Mouse (Mus musculus) c-Kit-negative CD71-positive TER-119-positive erythroid progenitor cells, embryonic 14.5 days (primary cell): ENCODE data around the gene Trcg1.

ENCODE experiments used
- DNase-seq: peaks from one replicate; pipeline ENCODE4 v3.0.0-alpha.2; 2013; ENCODE audit warnings: low read depth, low spot score

Gene Trcg1

GRCm38 (mm10) chr9:57261913-57262794, 25.8 kb downstream of the Trcg1 start, which contains the start of gene 1700017B05Rik:
Gene 1700017B05Rik (minus strand): TSS chr9:57262612.
- peak; percentile 62 for DNase-seq

DNA sequence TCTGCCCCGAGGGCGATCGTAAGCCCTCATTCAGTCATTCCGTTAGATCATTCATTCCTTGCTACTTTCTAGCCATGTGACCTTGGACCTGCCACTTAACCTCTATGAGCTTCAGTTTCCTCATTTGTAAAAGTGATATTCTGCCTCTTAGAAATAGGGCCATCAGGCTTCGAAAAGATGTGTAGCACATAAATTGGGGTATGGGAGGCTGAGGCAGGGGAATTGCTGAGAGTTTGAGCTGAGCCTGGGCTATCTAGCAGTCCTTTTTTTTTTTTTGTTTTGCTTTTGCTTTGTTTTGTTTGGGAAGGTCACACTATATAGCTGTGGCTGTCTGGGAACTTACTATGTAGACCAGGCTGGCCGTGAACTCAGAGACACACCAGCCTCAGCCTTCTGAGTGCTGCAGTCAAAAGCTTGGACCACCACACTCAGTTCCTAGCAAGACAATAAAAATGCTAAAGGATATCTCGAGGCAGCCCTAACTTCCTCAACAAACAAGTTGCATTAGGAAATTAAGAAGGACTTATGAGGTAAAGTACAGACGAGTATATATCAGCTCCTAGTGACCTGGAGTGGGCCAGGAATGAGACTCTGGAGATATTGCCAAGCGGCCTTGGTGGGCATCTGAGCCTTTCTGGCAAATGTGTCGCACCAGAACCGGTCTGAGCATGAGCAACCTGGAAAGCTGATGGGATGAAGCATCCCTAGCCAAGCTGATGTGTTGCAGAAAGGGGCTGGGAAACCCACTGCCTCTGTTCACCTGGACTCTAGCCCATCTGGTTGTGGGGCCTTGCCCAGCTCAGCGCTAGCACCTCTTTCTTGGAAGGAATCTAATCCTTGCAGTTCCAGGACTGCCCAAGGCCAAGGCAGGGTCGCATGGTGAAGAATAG, 26.7 kb downstream of the Trcg1 start:
- DNase-seq, result no peak

- no peak for DNase-seq
These were observed 28.8 kb downstream of the Trcg1 start for GRCm38 (mm10) chr9:57265125-57265524.

DNA sequence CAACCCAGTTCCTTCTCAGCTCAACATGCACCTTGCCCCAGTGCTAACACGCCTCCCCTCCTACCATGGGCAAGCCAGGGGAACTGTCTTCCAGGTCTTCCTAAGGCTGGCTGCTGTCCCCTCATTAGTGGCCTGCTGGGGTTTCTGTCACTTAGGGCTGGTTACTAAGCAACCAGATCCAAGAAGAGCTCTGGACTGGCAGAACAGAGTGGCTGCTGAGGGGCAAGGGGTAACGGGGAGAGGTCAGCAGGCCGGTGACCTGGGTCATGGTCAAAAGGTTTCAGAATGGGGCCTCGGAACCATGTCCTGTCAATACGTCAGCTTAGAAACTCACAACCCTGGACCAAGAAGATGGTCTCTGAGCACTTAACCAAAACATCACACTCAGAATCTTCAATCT, 31.1 kb downstream of the Trcg1 start:
- no peak for DNase-seq

DNA sequence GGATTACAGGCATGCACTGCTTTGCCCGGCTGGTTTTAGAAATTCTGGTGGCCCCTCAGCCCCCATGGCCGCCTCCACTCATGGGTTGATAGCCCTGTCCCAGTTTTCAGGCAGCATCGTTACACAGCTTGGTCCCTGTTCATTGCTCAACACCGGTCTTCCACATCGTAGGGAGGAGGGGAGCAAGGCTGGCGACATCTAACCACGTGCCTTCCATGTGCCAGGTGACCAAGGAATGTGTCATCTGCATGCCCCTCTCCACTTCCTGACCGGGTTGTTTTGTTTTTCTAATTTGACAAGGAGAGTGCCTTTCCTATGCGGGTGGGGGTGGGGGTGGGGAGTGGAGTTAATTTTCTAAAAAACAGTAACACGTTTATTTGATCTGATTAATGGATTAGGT, 31.7 kb downstream of the Trcg1 start:
- no peak for DNase-seq

- no peak for DNase-seq
These were observed 32.2 kb downstream of the Trcg1 start for GRCm38 (mm10) chr9:57268575-57268974.

DNA sequence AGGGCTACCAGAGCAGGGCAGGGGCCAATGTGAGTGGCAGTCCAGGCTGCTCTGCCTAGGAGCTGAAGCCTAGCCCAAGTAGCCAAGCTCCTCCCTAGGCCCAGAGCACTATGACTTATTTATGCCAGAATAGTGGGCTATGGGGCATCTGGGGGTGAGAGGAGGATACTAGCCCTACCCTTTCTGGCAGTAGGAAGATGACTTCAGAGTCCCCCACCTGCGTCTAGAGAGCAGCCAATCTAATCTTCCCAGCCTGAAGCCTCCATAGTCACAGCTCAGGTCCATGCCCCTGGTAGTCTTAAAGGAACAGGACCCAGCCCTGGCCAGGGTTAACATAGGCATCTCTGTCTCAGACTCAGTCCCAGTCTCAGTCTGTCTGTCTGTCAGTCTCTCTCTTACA, 33.0 kb downstream of the Trcg1 start:
- DNase-seq, result no peak

GRCm38 (mm10) chr9:57270399-57270798, 34.0 kb downstream of the Trcg1 start:
- DNase-seq, result no peak

DNA sequence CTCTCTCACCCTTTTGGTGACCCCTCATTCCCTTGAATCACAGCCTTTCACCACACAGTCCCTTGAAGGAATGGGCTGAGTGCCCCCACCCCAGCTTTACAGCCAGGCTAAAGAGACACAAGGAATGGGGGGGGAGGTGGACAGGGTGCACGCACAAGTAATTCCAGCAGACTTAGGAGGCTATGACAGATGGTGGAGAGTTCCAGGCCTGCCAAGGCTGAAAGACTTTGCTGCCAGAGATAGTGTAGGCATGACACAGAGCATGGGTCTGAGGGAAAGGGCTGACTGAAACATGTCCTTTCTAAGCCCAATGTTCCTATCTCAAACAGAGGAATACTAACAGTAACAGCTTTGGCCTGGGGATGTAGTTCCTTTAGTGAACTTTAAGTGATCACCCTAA, 34.7 kb downstream of the Trcg1 start:
- no peak for DNase-seq

DNA sequence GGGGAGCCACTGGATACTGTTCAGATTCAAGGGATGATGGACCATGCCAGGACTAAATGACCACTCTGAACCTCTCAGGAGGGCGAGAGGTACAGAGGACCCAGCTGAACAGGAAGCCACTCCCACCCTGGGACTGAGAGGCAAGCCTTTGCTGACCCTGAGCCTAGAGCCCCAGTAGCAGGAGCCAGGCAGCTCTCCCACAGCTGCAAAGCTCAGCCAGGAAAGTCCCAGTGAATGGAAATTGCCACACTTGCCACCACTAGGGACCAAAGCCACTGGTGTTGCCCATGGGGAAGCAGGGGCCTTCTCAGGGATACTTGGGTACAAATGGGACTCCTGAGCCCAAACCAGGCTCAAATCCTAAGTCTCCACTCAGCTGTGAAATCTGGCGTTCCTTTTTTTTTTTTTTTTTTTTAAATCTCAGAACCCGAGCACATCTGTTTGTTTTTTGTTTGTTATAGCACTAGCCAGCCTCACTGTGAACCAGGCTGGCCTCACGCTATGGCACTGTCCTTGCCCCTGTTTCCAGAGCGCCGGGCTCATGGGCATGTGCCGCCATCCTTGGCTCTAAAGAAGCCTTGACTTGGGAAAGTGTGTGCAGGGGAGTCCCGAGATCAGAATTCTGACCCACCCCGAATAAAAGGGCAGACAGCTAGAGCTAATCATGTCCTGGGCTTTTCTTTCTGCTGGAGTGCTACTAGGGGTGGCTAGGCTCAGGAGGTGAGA, 35.6 kb downstream of the Trcg1 start:
- no peak for DNase-seq

DNA sequence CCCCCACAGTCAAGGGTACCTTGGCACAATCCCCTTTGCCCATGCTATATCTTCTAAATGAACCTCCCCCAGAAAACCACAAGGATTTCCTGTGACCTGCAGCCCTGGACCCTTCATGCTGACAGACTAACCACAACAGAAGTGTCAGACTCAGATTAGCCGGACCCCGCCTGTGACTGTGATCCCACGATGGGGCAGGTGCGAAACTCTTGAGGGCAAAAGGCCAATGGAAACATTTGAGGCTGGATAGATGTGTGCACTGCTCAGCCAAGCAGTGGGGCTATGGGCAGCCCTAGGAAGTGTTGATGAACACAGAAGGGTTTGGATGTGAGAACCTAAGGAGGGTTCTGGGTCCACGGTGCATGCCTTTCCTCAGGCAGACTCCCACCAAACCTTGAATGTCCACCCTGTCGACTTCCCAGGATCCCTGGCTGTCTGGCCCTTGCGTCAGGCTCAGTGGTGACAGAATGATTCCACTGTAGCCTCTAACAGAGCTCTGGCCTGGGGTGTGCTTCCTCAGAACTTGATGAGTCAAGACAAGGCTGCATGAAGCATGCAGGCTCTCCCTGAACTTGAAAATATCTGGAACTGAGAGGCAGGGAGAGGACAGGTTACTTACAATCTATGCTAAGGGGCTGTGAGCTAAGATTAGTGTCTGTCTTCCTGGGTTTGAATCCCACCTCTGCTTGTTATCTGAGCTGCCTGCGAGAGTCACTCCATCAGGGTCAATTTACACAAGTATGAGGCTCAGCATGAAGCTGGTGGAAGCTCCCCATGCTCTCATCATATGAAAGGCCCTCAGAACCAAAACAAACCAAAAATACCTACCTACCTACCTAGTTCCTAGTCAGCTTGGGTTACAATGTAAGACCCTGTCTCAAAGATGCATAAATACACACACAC, 36.8 kb downstream of the Trcg1 start:
- no peak for DNase-seq

DNA sequence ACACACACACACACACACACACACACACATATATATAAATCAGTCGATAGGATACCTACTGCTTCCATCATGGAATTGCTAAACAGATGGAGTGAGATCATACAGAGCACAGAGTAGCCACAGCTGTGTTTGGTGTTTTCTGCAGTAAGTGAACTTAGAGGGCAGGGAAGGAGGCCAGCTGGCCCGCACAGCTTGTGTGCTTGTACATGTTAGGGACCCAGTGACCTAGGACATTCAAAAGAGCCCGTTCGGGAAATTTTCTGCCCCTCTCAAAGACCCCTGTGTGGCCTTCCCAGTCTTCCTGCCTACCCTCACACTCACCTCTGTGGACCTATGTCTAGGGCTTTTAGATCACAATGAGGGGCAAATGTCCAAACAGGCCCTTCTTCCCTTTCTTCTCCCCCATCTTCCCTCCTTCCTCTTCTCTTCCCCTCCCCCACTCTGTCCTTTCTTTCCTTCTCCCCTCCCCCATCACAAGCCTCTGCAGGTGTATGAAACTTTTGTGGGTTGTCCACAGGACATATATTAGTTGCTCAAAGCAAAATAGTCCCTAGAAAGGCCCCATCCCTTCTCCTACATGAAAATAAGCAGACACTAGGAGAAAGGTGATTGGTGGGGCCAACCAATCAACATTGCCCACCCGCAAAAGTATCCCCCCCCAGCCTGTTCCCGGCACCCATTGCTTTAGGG, 37.6 kb downstream of the Trcg1 start:
- no peak for DNase-seq

DNA sequence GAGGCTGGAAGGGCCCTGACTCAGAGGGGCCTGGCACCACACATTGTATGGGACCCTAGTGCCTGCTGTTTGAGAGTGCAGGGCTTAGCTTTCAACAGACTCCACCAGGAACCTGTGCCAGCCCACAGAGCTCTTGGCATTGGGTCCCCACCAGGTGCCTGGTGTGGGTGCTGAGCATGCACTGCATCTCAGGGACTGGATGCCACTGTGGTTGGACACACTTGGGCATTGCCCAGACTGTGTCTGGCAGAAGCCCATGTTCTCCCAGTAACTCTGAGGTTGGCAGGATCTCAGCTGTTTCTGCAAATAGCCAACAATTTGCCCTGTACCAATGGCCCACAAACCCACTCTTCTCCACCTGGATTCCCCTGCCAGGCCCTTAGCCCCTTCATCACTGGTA, 40.0 kb downstream of the Trcg1 start:
- no peak for DNase-seq

DNA sequence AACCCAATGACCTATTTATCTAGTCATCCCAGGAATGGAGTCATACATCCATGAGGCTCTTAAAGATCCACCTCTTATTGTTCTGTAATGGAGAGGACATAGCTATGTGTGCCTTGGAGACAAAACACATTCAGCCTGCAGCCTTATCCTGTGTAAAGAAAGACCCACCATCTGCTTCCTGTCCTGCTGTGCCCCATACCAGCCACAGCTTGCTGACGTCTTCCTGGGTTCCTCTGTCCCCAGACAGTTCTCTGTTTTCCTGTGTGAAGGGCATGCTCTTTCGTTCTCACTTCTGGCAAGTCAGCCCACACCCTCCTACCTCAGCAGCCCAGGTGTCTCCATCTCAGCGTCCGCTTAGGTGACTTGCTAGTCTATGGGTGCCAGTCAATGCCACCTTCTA, 41.9 kb downstream of the Trcg1 start:
- no peak for DNase-seq

DNA sequence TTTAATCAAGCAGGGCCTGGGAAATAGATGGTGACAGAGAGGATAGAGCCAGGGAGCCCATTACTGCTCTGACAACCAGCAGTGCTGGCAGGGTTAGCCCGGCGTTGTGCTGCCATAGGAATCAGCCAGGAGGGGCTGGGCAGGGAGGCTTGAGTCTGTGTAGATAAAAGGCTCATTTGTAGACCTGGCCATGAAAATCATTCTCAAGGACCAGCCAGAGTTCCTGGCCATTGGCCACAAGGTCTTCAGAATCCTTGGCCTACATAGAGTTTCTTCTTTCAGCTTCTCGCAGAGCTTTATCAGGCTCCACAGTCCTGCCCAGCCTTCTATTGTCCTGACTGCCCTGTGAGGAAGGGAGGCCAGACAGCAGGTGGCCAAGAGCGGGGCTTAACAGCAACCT, 43.1 kb downstream of the Trcg1 start:
- DNase-seq, result no peak

- DNase-seq, result no peak
These were observed 45.2 kb downstream of the Trcg1 start for GRCm38 (mm10) chr9:57281549-57281948.

DNA sequence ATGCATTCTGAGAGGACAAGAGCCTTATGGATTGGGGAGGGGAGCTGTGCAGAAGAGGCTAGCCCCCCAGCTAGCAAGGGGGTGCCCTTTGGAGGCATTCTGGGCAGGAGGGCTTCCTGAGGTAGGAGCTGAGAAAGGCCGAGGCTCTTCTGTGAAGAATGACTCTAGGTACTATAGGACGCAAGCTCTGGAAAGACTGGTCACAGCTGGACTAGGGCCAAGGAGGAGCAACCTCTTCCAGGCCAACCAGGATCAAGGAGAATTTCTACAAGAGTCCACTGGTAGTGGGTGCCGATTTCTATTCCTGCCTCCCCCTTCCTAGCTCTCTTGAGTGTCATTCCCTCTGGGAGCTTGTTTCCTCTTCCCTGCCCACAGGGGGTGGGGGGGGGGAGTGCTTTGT, 46.3 kb downstream of the Trcg1 start:
- DNase-seq, result no peak

DNA sequence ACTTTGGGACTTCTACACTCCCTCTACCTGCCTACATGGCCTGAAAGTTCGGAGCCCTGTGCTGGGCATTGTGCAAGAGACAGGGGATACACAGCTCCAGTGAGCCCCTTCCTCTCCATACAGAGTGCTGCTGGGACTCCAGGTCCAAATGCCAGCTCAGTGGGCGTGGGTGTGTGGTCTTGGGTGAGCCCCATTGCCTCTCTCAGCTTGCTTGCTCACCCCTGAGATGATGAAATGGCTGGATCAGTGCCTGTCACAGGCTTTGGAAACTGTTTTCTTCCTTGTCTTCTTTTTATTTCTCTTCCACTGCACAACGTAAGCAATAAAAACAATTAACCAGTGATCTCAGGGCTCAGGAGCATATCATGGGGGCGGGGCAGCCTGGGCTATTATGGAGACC, 47.0 kb downstream of the Trcg1 start:
- no peak for DNase-seq

DNA sequence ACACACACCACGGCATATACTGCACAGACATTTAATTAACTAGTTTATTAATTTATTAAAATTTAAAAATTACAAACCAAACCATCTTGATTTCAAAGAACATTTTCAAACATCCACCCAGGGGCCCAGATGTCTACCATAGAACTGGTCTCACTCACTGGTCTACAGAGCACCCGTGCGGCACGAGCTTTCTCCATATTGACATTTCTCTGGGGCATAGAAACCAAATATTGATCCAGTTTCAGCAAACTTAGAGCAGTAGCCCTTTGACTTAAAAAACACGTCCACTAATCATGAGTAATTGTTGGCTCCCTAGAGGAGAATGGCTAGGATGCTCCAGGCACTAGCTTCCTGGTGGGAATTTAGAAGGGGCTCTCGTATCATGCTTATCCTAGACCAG, 50.8 kb downstream of the Trcg1 start:
- DNase-seq, result no peak

GRCm38 (mm10) chr9:57294905-57295304, 58.5 kb downstream of the Trcg1 start:
- no peak for DNase-seq
